Mouse (Mus musculus) retina, embryonic 14.5 days (tissue): ENCODE measurements around the gene Lifr.
A peak's percentile ranks its signal among the peaks of the same experiment; 100 is the strongest.

Source experiments
- DNase-seq: peaks from one replicate; pipeline ENCODE4 v3.0.0-alpha.2; 2015; ENCODE audit warnings: low spot score

The Lifr gene

GRCm38 (mm10) chr15:7202981-7203380 is 112.6 kb downstream of the Lifr start:
- no peak for DNase-seq

- no peak for DNase-seq
These were observed 113.4 kb downstream of the Lifr start for GRCm38 (mm10) chr15:7203606-7204330.

GRCm38 (mm10) chr15:7204917-7205316 is 114.5 kb downstream of the Lifr start:
- DNase-seq = no peak

GRCm38 (mm10) chr15:7206110-7206509 is 115.7 kb downstream of the Lifr start:
- no peak for DNase-seq

GRCm38 (mm10) chr15:7207292-7207691 is 116.9 kb downstream of the Lifr start:
- DNase-seq = no peak

- DNase-seq = no peak
These were observed 117.8 kb downstream of the Lifr start for GRCm38 (mm10) chr15:7208180-7208579.

GRCm38 (mm10) chr15:7213683-7214082 is 123.3 kb downstream of the Lifr start:
- no peak for DNase-seq

- no peak for DNase-seq
These were observed 125.4 kb downstream of the Lifr start for GRCm38 (mm10) chr15:7215845-7216244.

GRCm38 (mm10) chr15:7216581-7217272 is 126.3 kb downstream of the Lifr start:
- no peak for DNase-seq

GRCm38 (mm10) chr15:7217273-7217598 is 126.8 kb downstream of the Lifr start:
- DNase-seq = no peak

GRCm38 (mm10) chr15:7222809-7223208 is 132.4 kb downstream of the Lifr start:
- peak; percentile 26 for DNase-seq

- no peak for DNase-seq
These were observed 133.8 kb downstream of the Lifr start for GRCm38 (mm10) chr15:7224151-7224775.

GRCm38 (mm10) chr15:7226225-7226624 is 135.8 kb downstream of the Lifr start:
- DNase-seq = peak; percentile 92

GRCm38 (mm10) chr15:7233393-7234090 is 143.1 kb downstream of the Lifr start:
- no peak for DNase-seq

GRCm38 (mm10) chr15:7239904-7240303 is 149.5 kb downstream of the Lifr start:
- DNase-seq = no peak

- DNase-seq = no peak
These were observed 150.5 kb downstream of the Lifr start for GRCm38 (mm10) chr15:7240950-7241349.

GRCm38 (mm10) chr15:7242161-7242850 is 151.9 kb downstream of the Lifr start:
- DNase-seq = no peak
